Mouse (Mus musculus) megakaryocyte, adult 5-6 weeks (primary cell): ENCODE measurements around the gene Spast. TPM values are rescaled to one million over a fixed set of nuclear protein-coding genes. Genes with fewer than 3 reads are reported as not detected.

Experiments used
- ATAC-seq: 2 replicates; pipeline ENCODE4 v1.8.0; 2016; ENCODE audit warnings: mild to moderate bottlenecking, inconsistent platforms; ENCODE audit not compliant: poor library complexity, severe bottlenecking
- total RNA-seq, 2 experiments: library from RNA; stranded (forward) in 1 of 2; stranded (reverse) in 1 of 2; fragments of 153-499, 151-499 nt in 1 of 2; fragments of 221-1000, 200-1000 nt in 1 of 2; gene quantifications; 2 replicates each; pipeline versions ENCODE4 v1.2.3 to v1.2.4; 2015 to 2017

The Spast gene
- total RNA-seq, 2 experiments from 2014 or later: 24.2 to 39.7 TPM

DNA sequence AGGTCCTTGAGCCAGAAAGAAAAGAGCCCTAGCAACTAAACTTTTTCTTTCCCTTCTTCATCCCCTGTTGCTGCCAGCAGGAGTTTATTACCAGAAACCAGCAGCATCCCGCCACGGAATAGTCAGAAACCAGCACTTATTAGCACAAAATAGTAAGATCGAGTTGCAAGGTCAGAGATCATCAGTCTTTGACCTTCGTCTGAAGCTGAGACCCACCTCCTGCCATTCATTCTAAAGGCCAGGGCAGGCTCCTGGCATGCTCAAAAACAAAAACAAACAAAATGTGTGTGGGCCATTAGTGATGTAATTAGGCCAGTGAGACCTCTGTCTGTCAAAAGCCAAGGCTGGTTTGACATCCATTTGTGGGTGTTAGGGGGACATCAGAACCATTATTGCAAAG is 79.4 kb downstream of the Spast start:
- no peak for ATAC-seq

DNA sequence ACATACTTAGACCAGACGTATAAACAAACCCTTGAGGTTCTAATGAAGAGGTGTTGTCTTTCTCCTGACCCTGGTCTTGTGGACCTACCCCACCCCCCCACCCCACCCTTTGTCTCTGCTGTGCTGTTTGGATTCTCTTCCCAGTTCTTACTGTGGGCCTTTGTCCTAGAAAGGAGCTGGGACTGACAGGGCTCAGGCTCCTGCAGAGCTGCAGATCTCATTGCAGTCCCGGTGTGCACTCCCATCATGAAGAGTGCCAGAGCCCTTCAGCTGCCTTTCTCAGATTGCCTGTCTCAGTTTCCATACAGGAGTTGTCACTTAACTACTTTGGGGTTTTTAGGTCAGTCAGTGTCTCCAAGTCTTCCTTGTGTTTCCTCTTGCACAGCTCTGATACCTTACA is 81.9 kb downstream of the Spast start:
- ATAC-seq: no peak

DNA sequence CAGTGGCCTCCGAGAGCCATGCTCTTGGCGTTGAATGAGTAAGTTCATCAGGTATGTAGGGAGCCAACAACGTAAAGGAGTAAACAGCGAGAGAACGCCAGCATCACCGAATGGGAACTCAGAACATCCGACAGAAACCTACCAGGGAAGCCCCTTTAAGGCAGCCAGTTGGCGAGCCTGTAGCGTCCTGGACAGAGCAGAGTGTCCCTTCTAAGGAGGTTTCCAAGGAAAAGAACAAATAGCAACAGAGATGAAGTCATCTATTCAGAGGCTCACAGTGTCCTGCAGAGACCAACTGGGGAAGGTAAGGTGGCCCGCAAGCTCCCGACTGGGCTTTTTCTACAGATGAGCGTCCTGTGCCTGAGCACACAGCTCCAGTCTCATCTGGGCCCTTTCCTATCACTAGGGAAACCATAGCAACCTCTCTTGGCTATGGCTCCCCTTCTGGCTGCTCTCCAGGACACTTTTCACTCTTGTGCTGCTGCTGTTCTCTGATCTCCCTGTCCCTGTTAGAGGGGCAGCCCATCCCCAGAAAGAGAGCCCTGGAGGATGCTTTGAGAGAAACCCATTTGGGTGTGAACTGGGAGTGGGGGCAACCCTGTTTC is 85.7 kb downstream of the Spast start:
- no peak for ATAC-seq

DNA sequence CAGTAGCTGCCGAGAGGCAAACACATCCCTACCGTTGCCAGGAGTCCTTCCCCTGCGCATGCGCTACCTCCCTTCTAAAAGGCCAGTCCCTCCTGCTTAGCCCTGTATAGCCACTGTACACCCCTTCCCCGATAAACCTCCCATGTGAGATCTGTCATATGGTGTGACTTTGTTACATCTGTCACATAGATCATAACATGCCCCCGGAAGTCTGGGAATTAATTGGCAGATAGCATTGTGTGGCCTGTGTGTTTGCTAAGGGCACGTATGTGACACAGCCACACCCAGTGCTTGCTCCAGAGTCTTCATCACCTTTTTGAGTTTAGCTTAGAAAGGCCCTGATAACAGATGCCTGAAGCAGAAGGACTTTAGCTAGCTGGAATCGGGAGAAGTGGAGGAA is 91.3 kb downstream of the Spast start:
- ATAC-seq: no peak

DNA sequence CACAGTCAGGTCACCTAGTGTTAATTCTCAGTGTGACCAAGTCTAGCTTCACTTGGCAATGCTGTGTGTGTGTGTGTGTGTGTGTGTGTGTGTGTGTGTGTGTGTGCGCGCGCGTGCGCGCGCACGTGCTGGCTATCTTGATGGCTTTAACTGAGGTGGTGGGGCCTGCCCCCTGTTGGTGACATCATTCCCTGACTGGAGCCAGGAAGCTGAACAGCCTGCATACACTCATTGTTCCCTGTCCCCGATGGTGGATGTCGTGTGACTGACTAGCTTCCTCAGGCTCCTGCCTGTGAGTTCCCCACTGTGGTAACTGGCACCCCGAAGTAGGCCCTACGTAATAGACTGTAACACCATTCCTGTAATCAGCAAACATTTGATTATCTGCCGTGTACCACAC is 92.7 kb downstream of the Spast start:
- ATAC-seq: 0 out of 2 replicates have a peak, but pooled peaks have one; percentile 30

DNA sequence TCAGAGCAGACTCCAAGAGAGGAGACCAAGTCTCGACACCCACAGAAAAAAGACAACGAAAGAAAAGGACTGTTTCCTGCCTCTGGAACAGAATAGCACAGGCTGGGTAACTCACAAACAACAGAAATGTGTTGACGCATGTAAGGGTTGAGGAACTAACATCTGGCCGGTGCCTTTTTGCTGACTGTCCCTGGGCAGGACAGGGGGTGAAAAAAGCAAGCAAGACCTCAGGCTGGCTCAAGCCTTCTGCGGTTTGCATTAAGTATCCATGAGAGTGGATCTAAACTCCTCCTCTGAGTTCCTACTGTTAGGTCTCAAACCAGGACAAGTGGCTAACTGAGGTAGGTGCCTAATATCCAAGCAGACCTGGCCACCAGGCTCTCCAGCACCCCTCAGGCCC is 93.8 kb downstream of the Spast start:
- ATAC-seq: no peak

DNA sequence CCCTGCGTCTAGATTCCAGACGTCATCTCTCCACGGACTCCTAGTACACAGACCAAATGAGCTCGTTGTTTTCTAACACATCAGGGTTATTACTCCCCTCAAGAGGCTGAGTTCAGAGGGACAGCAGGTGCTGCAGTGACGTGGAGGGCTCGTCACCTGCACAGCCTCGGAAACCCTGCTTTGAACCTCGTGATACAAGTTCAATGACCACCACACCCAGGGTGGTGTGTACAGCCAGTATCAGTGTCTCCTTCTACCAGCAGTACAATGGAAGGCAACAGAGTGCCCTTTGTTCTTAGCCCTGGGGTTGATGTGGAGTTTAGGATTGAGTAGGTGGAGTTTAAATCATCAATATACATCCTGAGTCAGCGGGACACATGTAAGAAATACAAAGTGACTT is 99.0 kb downstream of the Spast start:
- ATAC-seq: no peak

DNA sequence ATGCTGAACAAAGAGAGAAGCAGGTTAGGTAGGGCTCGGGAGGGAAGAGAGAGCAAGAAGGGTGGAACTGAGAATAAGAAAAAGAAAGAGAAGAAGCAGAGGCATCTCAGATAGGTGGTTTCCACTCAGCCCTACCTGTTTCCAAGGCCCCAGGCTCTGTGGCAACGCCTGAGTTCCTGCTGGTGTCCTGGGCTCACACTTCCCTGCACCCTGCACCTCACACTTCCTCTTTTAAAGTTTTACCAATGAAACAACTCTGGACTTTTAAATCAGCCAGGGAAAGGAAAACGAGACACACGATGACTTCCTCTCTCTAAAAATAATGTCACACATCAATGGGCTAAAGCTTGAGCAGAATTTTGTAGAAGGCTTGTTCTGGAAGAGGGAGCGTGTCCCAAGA is 101.7 kb downstream of the Spast start:
- ATAC-seq: peak; percentile 98

Other genes with a start within 250 kb of the Spast start
- gene Memo1, start 43.5 kb upstream of the Spast start, total RNA-seq (2015): 64.4 and 71.4 TPM in 2 replicates
- 59.6 and 64.4 TPM in 2 replicates for gene Memo1, start 43.5 kb upstream of the Spast start, total RNA-seq (2017)
- 112 and 124 TPM in 2 replicates for gene Dpy30, start 15.0 kb upstream of the Spast start, total RNA-seq (2015)
- 69.1 and 84.8 TPM in 2 replicates for gene Dpy30, start 15.0 kb upstream of the Spast start, total RNA-seq (2017)
- gene Slc30a6, start 56.6 kb downstream of the Spast start, total RNA-seq (2015): 14.1 and 15.9 TPM in 2 replicates
- 7.8 and 12.2 TPM in 2 replicates for gene Slc30a6, start 56.6 kb downstream of the Spast start, total RNA-seq (2017)
- 7.3 and 9.3 TPM in 2 replicates for gene Nlrc4, start 120.2 kb downstream of the Spast start, total RNA-seq (2015)
- 12.1 and 12.5 TPM in 2 replicates for gene Nlrc4, start 120.2 kb downstream of the Spast start, total RNA-seq (2017)
- gene Yipf4, start 150.5 kb downstream of the Spast start, total RNA-seq (2015): 61.3 and 82.9 TPM in 2 replicates
- 60.1 and 62.7 TPM in 2 replicates for gene Yipf4, start 150.5 kb downstream of the Spast start, total RNA-seq (2017)
- gene Birc6, start 189.3 kb downstream of the Spast start, total RNA-seq (2015): 129 and 144 TPM in 2 replicates
- gene Birc6, start 189.3 kb downstream of the Spast start, total RNA-seq (2017): 124 and 159 TPM in 2 replicates